ENCODE assay signal across 8 mouse cellular contexts in the genomic region with DNA sequence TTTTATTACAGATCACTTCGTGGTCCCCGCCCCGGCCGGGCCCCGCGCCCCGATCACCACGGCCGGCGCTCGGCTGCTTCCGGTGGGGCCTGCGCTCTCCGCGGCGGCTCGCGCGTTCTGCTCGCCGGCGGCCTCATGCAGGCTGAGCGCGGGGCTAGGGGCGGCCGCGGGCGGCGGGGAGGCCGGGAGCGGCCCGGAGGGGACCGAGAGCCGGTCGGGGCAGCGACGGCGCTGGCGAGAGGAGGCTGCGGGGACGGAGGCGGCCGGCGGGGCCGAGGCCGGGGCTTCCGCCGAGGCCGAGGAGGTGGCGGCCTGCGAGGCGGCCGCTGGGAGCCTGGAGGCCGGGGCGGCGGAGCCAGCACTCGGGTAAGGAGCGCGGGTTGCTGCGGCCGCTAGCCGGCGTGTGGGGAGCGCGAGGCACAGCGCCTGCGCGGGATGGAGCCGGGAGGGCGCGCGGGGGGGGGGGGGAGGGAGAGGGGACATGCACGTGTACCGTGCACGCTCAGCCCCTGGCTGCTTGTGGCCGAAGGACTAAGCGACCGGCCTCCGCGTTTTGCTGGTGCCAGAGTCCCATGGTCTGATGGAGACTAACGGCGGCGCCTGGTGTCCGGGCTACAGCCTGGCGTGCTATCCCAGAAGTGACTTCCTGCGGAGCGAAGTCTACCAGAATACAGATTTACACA. TPM values are rescaled to one million over a fixed set of nuclear protein-coding genes. Genes with fewer than 3 reads are reported as not detected.
A peak's percentile ranks its signal among the peaks of the same experiment; 100 is the strongest.
DNase-seq lines count a peak whose midpoint lies in the region; ATAC-seq and TF ChIP-seq lines count a peak whose summit lies in the region.

A gene (plus strand): TSS at position 109 of the 683 bp plus-strand sequence.

- no peaks in the 10 kb centered on the region for H3K36me3 ChIP-seq in embryonic facial prominence, embryonic 11.5 days (replicated peaks; ENCODE audit: control insufficient read depth, insufficient read depth, low read depth, low read length)
- H3K36me3 ChIP-seq in kidney, adult 2 months (ENCODE audit: control insufficient read depth, insufficient read depth, low read length): no peaks in the 10 kb centered on the region
- H3K36me3 ChIP-seq in limb, embryonic 15.5 days: no peaks in the 10 kb centered on the region
- H3K36me3 ChIP-seq in midbrain, postnatal 0 days (ENCODE audit: insufficient read depth, low read length): no peaks in the 10 kb centered on the region

- H3K9me3 ChIP-seq in embryonic facial prominence, embryonic 11.5 days (replicated peaks; ENCODE audit: control insufficient read depth, low read length): no peaks in the 10 kb centered on the region
- H3K9me3 ChIP-seq in limb, embryonic 15.5 days: no peaks in the 10 kb centered on the region
- no peaks in the 10 kb centered on the region for H3K9me3 ChIP-seq in midbrain, postnatal 0 days (ENCODE audit: low read length)

- peak; percentile 79 for DNase-seq in layer of hippocampus, adult 11-12 months (ENCODE audit: low spot score)
- DNase-seq in layer of hippocampus, adult 9-10 months (ENCODE audit: low spot score): no peak
- peak; percentile 85 for DNase-seq in embryonic facial prominence, embryonic 11.5 days (ENCODE audit: low spot score)
- DNase-seq in heart, adult 18-20 months: peak; percentile 86 to 92
- peak; percentile 91 for DNase-seq in kidney, adult 2 months
- DNase-seq in midbrain, postnatal 0 days (ENCODE audit: low spot score): peak; percentile 87
- peak; percentile 77 to 79 for DNase-seq in spleen, postnatal 10 days (ENCODE audit: low spot score in 2 of 2)

- ATAC-seq in embryonic facial prominence, embryonic 11.5 days (replicated peaks; ENCODE audit: insufficient number of reproducible peaks, low FRiP score, low TSS enrichment, low read depth): peak; percentile 94
- ATAC-seq in limb, embryonic 15.5 days (ENCODE audit: insufficient number of reproducible peaks, low FRiP score, low TSS enrichment, low read depth): peak; percentile 90
- peak; percentile 94 for ATAC-seq in midbrain, postnatal 0 days (ENCODE audit: low FRiP score)

- H3K4me3 ChIP-seq in embryonic facial prominence, embryonic 11.5 days (ENCODE audit: low read depth, low read length): peak within 1 kb of the TSS; percentile 71
- peak within 1 kb of the TSS; percentile 92 for H3K4me3 ChIP-seq in kidney, adult 2 months (ENCODE audit: insufficient read depth, low read depth, low read length)
- H3K4me3 ChIP-seq in limb, embryonic 15.5 days: peak within 1 kb of the TSS; percentile 77
- H3K4me3 ChIP-seq in midbrain, postnatal 0 days (ENCODE audit: low read depth, low read length): peak within 1 kb of the TSS; percentile 85

- TF ChIP-seq CTCF in kidney, adult 2 months (conservative IDR thresholded peaks at IDR 0.05; ENCODE audit: insufficient read depth, insufficient read length, low read depth, low read length): no peak
- TF ChIP-seq CTCF in midbrain, postnatal 0 days (IDR thresholded peaks at IDR 0.05): peak; percentile 39

- peak; percentile 37 for TF ChIP-seq POLR2A in kidney, adult 2 months (IDR thresholded peaks at IDR 0.05; ENCODE audit: low read depth, low read length)

- H3K27me3 ChIP-seq in embryonic facial prominence, embryonic 11.5 days (ENCODE audit: control insufficient read depth, insufficient read depth, low read length): no peaks in the 10 kb centered on the region
- H3K27me3 ChIP-seq in kidney, adult 2 months (replicated peaks; ENCODE audit: control insufficient read depth, insufficient read depth, low read length): no peaks in the 10 kb centered on the region
- no peaks in the 10 kb centered on the region for H3K27me3 ChIP-seq in limb, embryonic 15.5 days
- H3K27me3 ChIP-seq in midbrain, postnatal 0 days (ENCODE audit: insufficient read depth, low read length): no peaks in the 10 kb centered on the region

- WGBS in embryonic facial prominence, embryonic 11.5 days: under 1% methylated on average over 68 of the region's 87 CpGs
- 1% methylated on average over 75 of the region's 87 CpGs for WGBS in kidney, adult 2 months
- WGBS in limb, embryonic 15.5 days: under 1% methylated on average over 73 of the region's 87 CpGs
- WGBS in midbrain, postnatal 0 days: under 1% methylated on average over 67 of the region's 87 CpGs

- H3K27ac ChIP-seq in embryonic facial prominence, embryonic 11.5 days (replicated peaks; ENCODE audit: low read depth, low read length): peak within 1 kb of the TSS; percentile 99
- H3K27ac ChIP-seq in kidney, adult 2 months (ENCODE audit: insufficient read depth, low read depth, low read length): peak within 1 kb of the TSS; percentile 96
- H3K27ac ChIP-seq in limb, embryonic 15.5 days: peak within 1 kb of the TSS; percentile 99
- H3K27ac ChIP-seq in midbrain, postnatal 0 days (ENCODE audit: low read depth, low read length): peak within 1 kb of the TSS; percentile 93

- peak within 1 kb of the TSS; percentile 75 for H3K4me2 ChIP-seq in embryonic facial prominence, embryonic 11.5 days (ENCODE audit: low read depth, low read length)
- peak within 1 kb of the TSS; percentile 69 for H3K4me2 ChIP-seq in limb, embryonic 15.5 days
- peak within 1 kb of the TSS; percentile 77 for H3K4me2 ChIP-seq in midbrain, postnatal 0 days (ENCODE audit: low read depth, low read length, poor library complexity, severe bottlenecking)

- H3K4me1 ChIP-seq in embryonic facial prominence, embryonic 11.5 days (ENCODE audit: control insufficient read depth, insufficient read depth, low read length): no peaks in the 10 kb centered on the region; the same call in 1 of the 2 replicates
- H3K4me1 ChIP-seq in kidney, adult 2 months (ENCODE audit: control insufficient read depth, insufficient read depth, low read length): peaks cover 8% of the 10 kb centered on the region; the same call in 1 of the 2 replicates
- peaks cover 11% of the 10 kb centered on the region for H3K4me1 ChIP-seq in limb, embryonic 15.5 days
- H3K4me1 ChIP-seq in midbrain, postnatal 0 days (ENCODE audit: insufficient read depth, low read length): no peaks in the 10 kb centered on the region

- H3K9ac ChIP-seq in embryonic facial prominence, embryonic 11.5 days (replicated peaks; ENCODE audit: low read length): peak within 1 kb of the TSS; percentile 99
- H3K9ac ChIP-seq in limb, embryonic 15.5 days: peak within 1 kb of the TSS; percentile 98
- H3K9ac ChIP-seq in midbrain, postnatal 0 days (replicated peaks; ENCODE audit: low read length, poor library complexity, severe bottlenecking): peak within 1 kb of the TSS; percentile 99

RNA-seq across cellular contexts. Expression of the gene that starts here (rescaled TPM):
- polyA plus RNA-seq in embryonic facial prominence, embryonic 11.5 days (2014; fragmentation: Nextera tagmentation; extraction: Ambion mirVana): 8.3 and 10.0 TPM in 2 replicates
- 10 to 100 TPM; 15.3 to 22.5 TPM for total RNA-seq in heart, adult 18-20 months (2021)
- polyA plus RNA-seq in kidney, adult 2 months (2012; rRNA removed): 6.5 and 9.5 TPM in 2 replicates
- polyA plus RNA-seq in limb, embryonic 15.5 days (2015; fragmentation: Nextera tagmentation; extraction: Ambion mirVana): 4.7 and 5.5 TPM in 2 replicates
- 6.7 and 8.9 TPM in 2 replicates for total RNA-seq in midbrain, postnatal 0 days (2014; rRNA removed)
- 2.8 and 3.5 TPM in 2 replicates for polyA plus RNA-seq in midbrain, postnatal 0 days (2015; fragmentation: Nextera tagmentation; extraction: Ambion mirVana)
